Mouse (Mus musculus): ENCODE data around the gene Snd1.

GRCm38 (mm10) chr6:28567978-28568377, 93.0 kb downstream of the Snd1 start:
- TF ChIP-seq ZMIZ1 (IDR thresholded peaks at IDR 0.05; ENCODE audit: low read depth, low read length): no peak
- TF ChIP-seq CTCF (conservative IDR thresholded peaks at IDR 0.05 in 1 of 2, IDR thresholded peaks at IDR 0.05 in 1 of 2; ENCODE audit: low read depth in 2 of 2, low read length in 2 of 2): no peak
- no peak for TF ChIP-seq POLR2A (IDR thresholded peaks at IDR 0.05; ENCODE audit: low read depth, low read length)
- TF ChIP-seq USF2 (conservative IDR thresholded peaks at IDR 0.05; ENCODE audit: low read depth, low read length): no peak
- no peak for TF ChIP-seq ZNF384 (IDR thresholded peaks at IDR 0.05; ENCODE audit: low read depth, low read length)
- no peak for TF ChIP-seq CHD2 (IDR thresholded peaks at IDR 0.05; ENCODE audit: low read length)
- no peak for TF ChIP-seq USF1 (IDR thresholded peaks at IDR 0.05; ENCODE audit: low read depth, low read length)
- TF ChIP-seq POLR2AphosphoS2 (IDR thresholded peaks at IDR 0.05; ENCODE audit: low read depth, low read length): no peak
- no peak for TF ChIP-seq ZC3H11A (IDR thresholded peaks at IDR 0.05; ENCODE audit: low read depth, low read length)
- no peak for TF ChIP-seq EP300 (IDR thresholded peaks at IDR 0.05; ENCODE audit: low read length)
- no peak for TF ChIP-seq RAD21 (IDR thresholded peaks at IDR 0.05; ENCODE audit: low read depth, low read length)
